Mouse (Mus musculus): ENCODE data around the gene Atp2a1. TPM values are rescaled to one million over a fixed set of nuclear protein-coding genes. Genes with fewer than 3 reads are reported as not detected.
"Not testable (repeated sequence)": the region's sequence is repeated elsewhere in the genome, so short reads cannot be mapped to it uniquely, and the experiment has no call there.

The Atp2a1 gene
- polyA plus RNA-seq, 1 experiment: 2.2 TPM

GRCm38 (mm10) chr7:126417045-126417444 lies 45.9 kb downstream of the Atp2a1 start:
- Histone ChIP-seq H3K4me3 (ENCODE audit: insufficient read depth, poor library complexity, severe bottlenecking) (no peak overlapping the region), H3ac (ENCODE audit: control insufficient read depth, insufficient read length, low read depth) (no peak overlapping the region), H3K79me2 (ENCODE audit: control insufficient read depth, insufficient read depth) (no peaks in the 10 kb centered on the region), H3K79me3 (ENCODE audit: low read depth) (no peaks in the 10 kb centered on the region), H3K27me3 (ENCODE audit: control insufficient read depth, insufficient read depth, insufficient read length) (peaks cover 34% of the 10 kb centered on the region), H3K36me3 (ENCODE audit: control insufficient read depth, insufficient read depth) (no peaks in the 10 kb centered on the region)
- no peak for TF ChIP-seq CEBPB (IDR thresholded peaks at IDR 0.05; ENCODE audit: low read depth)
- no peak for TF ChIP-seq CTCF (IDR thresholded peaks at IDR 0.05; ENCODE audit: control insufficient read depth, insufficient read depth, insufficient read length)
- no peak for TF ChIP-seq MYOG (IDR thresholded peaks at IDR 0.05; ENCODE audit: control insufficient read depth, extremely low read depth, insufficient read length)
- TF ChIP-seq MAX (IDR thresholded peaks at IDR 0.05): no peak
- TF ChIP-seq USF1 (IDR thresholded peaks at IDR 0.05; ENCODE audit: low read depth): no peak
- TF ChIP-seq MYOD1 (IDR thresholded peaks at IDR 0.05; ENCODE audit: control insufficient read depth, insufficient read length, low read depth): no peak
- no peak for TF ChIP-seq FOSL1 (IDR thresholded peaks at IDR 0.05; ENCODE audit: insufficient read depth, low read length, poor library complexity, severe bottlenecking)

GRCm38 (mm10) chr7:126416615-126417014 lies 46.3 kb downstream of the Atp2a1 start:
- no peak overlapping the region for H3K4me3 ChIP-seq (ENCODE audit: insufficient read depth, poor library complexity, severe bottlenecking)
- TF ChIP-seq MYOG (IDR thresholded peaks at IDR 0.05; ENCODE audit: control insufficient read depth, extremely low read depth, insufficient read length) (no peak), MYOD1 (IDR thresholded peaks at IDR 0.05; ENCODE audit: control insufficient read depth, insufficient read length, low read depth) (no peak), CTCF (IDR thresholded peaks at IDR 0.05; ENCODE audit: control insufficient read depth, insufficient read depth, insufficient read length) (no peak), USF1 (IDR thresholded peaks at IDR 0.05; ENCODE audit: low read depth) (no peak), MAX (IDR thresholded peaks at IDR 0.05) (no peak)

GRCm38 (mm10) chr7:126414725-126415124 lies 48.2 kb downstream of the Atp2a1 start, which contains the start of gene Cd19:
Cd19 (minus strand) TSS chr7:126414889.
- Histone ChIP-seq H3ac (ENCODE audit: control insufficient read depth, insufficient read length, low read depth) (no peak within 1 kb of the TSS), H3K79me3 (ENCODE audit: low read depth) (no peaks in the 10 kb centered on the region), H3K79me2 (ENCODE audit: control insufficient read depth, insufficient read depth) (no peaks in the 10 kb centered on the region), H3K36me3 (ENCODE audit: control insufficient read depth, insufficient read depth) (no peaks in the 10 kb centered on the region), H3K4me3 (ENCODE audit: insufficient read depth, poor library complexity, severe bottlenecking) (no peak within 1 kb of the TSS), H3K27me3 (ENCODE audit: control insufficient read depth, insufficient read depth, insufficient read length) (peaks cover 47% of the 10 kb centered on the region)
- no peak for TF ChIP-seq MYOG (IDR thresholded peaks at IDR 0.05; ENCODE audit: control insufficient read depth, extremely low read depth, insufficient read length)

More at GRCm38 (mm10) chr7:126416615-126417014, 46.3 kb downstream of the Atp2a1 start:
- Histone ChIP-seq H3K79me3 (ENCODE audit: low read depth) (no peaks in the 10 kb centered on the region), H3K36me3 (ENCODE audit: control insufficient read depth, insufficient read depth) (no peaks in the 10 kb centered on the region), H3ac (ENCODE audit: control insufficient read depth, insufficient read length, low read depth) (no peak overlapping the region), H3K27me3 (ENCODE audit: control insufficient read depth, insufficient read depth, insufficient read length) (peaks cover 34% of the 10 kb centered on the region), H3K79me2 (ENCODE audit: control insufficient read depth, insufficient read depth) (no peaks in the 10 kb centered on the region)

DNA sequence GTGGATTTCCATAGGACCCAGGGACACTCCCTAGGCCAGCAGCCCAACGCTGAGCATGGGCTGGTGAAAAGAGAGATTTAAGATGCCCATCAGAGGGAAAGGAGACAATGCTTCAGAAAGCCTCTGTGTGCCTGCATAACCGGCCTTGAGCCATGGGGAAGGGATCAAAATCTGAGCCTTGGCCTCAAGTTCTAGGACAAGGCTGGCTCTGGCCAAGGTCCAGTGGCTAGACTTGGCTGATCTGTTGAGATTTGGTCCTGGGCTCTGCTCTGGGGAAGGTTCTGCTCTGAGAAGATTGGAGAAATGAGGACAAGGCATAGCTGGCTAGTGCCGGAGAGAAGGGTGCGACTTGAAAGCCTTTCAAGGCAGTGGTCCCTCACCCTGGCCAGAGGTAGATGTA lies 51.8 kb downstream of the Atp2a1 start:
- H3K79me3 ChIP-seq (ENCODE audit: low read depth): no peaks in the 10 kb centered on the region
- no peaks in the 10 kb centered on the region for H3K36me3 ChIP-seq (ENCODE audit: control insufficient read depth, insufficient read depth)
- H3K4me3 ChIP-seq (ENCODE audit: insufficient read depth, poor library complexity, severe bottlenecking): no peak overlapping the region
- H3K79me2 ChIP-seq (ENCODE audit: control insufficient read depth, insufficient read depth): no peaks in the 10 kb centered on the region
- no peak overlapping the region for H3ac ChIP-seq (ENCODE audit: control insufficient read depth, insufficient read length, low read depth)
- peaks cover 46% of the 10 kb centered on the region for H3K27me3 ChIP-seq (ENCODE audit: control insufficient read depth, insufficient read depth, insufficient read length)
- TF ChIP-seq FOSL1 (IDR thresholded peaks at IDR 0.05; ENCODE audit: insufficient read depth, low read length, poor library complexity, severe bottlenecking): no peak

DNA sequence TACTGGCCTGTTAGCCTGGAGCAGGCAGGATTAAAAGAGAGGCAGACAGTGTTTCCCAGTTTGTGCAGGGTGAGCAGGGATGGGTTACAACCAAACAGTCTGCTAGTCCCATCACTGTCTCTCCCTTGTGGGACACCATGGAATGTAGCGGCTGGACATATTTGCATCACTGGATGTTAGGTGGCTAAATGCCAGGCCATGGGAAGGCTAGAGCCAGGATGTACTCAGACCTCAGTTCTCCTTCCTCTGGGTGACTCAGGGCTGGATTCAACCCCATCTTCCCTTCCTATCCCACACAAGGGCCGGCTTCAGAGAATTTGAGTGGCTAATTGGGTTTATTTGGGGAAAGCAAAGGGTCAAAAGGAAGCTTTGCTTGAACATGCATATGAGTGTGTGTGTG lies 54.2 kb downstream of the Atp2a1 start:
- Histone ChIP-seq H3ac (ENCODE audit: control insufficient read depth, insufficient read length, low read depth) (no peak overlapping the region), H3K4me3 (ENCODE audit: insufficient read depth, poor library complexity, severe bottlenecking) (no peak overlapping the region), H3K36me3 (ENCODE audit: control insufficient read depth, insufficient read depth) (no peaks in the 10 kb centered on the region), H3K27me3 (ENCODE audit: control insufficient read depth, insufficient read depth, insufficient read length) (peaks cover 33% of the 10 kb centered on the region), H3K79me2 (ENCODE audit: control insufficient read depth, insufficient read depth) (no peaks in the 10 kb centered on the region), H3K79me3 (ENCODE audit: low read depth) (no peaks in the 10 kb centered on the region)
- TF ChIP-seq USF1 (IDR thresholded peaks at IDR 0.05; ENCODE audit: low read depth) (no peak), FOSL1 (IDR thresholded peaks at IDR 0.05; ENCODE audit: insufficient read depth, low read length, poor library complexity, severe bottlenecking) (no peak), CEBPB (IDR thresholded peaks at IDR 0.05; ENCODE audit: low read depth) (no peak), MYOD1 (IDR thresholded peaks at IDR 0.05; ENCODE audit: control insufficient read depth, insufficient read length, low read depth) (no peak), CTCF (IDR thresholded peaks at IDR 0.05; ENCODE audit: control insufficient read depth, insufficient read depth, insufficient read length) (no peak), MAX (IDR thresholded peaks at IDR 0.05) (no peak), MYOG (IDR thresholded peaks at IDR 0.05; ENCODE audit: control insufficient read depth, extremely low read depth, insufficient read length) (no peak)

DNA sequence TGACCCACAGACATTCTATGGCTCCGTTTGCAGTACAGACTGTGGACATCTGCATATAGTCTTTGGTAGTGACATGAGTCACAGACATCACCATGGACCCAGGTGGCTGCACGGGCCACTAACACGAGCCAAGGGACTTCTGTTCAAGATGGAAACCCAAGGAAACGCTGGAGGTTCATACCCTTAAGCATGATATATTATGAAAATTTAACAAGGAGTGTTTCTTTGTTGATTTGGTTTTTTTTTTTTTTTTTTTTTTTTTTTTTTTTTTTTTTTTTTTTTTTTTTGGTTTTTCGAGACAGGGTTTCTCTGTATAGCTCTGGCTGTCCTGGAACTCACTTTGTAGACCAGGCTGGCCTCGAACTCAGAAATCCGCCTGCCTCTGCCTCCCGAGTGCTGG lies 60.4 kb downstream of the Atp2a1 start:
- H3K79me3 ChIP-seq (ENCODE audit: low read depth); H3K36me3 ChIP-seq (ENCODE audit: control insufficient read depth, insufficient read depth); H3ac ChIP-seq (ENCODE audit: control insufficient read depth, insufficient read length, low read depth); H3K4me3 ChIP-seq (ENCODE audit: insufficient read depth, poor library complexity, severe bottlenecking); H3K79me2 ChIP-seq (ENCODE audit: control insufficient read depth, insufficient read depth); H3K27me3 ChIP-seq (ENCODE audit: control insufficient read depth, insufficient read depth, insufficient read length): not testable (repeated sequence)

- Histone ChIP-seq H3K36me3 (ENCODE audit: control insufficient read depth, insufficient read depth) (no peaks in the 10 kb centered on the region), H3K79me3 (ENCODE audit: low read depth) (no peaks in the 10 kb centered on the region), H3ac (ENCODE audit: control insufficient read depth, insufficient read length, low read depth) (no peak overlapping the region), H3K4me3 (ENCODE audit: insufficient read depth, poor library complexity, severe bottlenecking) (no peak overlapping the region), H3K27me3 (ENCODE audit: control insufficient read depth, insufficient read depth, insufficient read length) (no peaks in the 10 kb centered on the region), H3K79me2 (ENCODE audit: control insufficient read depth, insufficient read depth) (peaks cover 5% of the 10 kb centered on the region)
- TF ChIP-seq CTCF (IDR thresholded peaks at IDR 0.05; ENCODE audit: control insufficient read depth, insufficient read depth, insufficient read length) (peak; percentile 69), FOSL1 (IDR thresholded peaks at IDR 0.05; ENCODE audit: insufficient read depth, low read length, poor library complexity, severe bottlenecking) (no peak)
These were observed 63.4 kb downstream of the Atp2a1 start for GRCm38 (mm10) chr7:126399548-126399947.
